Mouse (Mus musculus): ENCODE results near the gene Gnaz. TPM values are rescaled to one million over a fixed set of nuclear protein-coding genes. Genes with fewer than 3 reads are reported as not detected.

The Gnaz gene
- 2.4 and 3.8 TPM in 2 replicates for polyA plus RNA-seq (2015; fragmentation: Nextera tagmentation; extraction: Ambion mirVana)

DNA sequence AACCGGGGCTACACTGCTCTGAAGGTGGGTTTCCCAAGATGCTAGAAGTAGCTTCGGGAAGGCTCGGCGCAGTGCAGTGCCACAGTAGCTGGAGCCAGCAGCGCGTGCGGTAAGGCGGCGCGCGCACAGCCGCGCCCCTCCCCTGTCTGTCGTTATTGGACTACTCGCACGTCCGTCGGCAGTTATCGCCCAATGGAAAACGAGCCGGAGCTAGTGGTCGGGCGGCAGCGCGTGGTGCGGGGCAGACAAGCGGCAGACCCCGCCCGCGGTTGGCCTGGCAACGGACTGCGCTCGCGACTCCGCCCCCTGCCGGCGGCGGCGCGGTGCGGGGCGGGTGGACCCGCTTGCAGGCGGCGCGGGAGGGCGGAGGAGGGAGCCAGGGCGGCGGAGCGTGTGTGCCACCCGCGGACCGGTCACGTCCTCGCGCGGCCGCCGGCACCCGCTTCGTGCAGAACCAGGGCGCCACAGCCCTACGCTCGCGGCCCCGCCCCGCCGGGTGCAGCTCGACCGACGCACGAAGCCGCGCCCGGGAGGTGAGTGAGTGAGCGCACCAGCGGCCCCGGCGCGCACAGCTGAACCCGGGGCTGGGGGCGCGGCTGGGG is at the start of gene Gnaz:
Gnaz (plus strand) TSS at position 328 of the 602 bp plus-strand sequence.
- no peaks in the 10 kb centered on the region for H3K36me3 ChIP-seq
- peak within 1 kb of the TSS; percentile 68 for H3K4me3 ChIP-seq
- WGBS, result under 1% methylated on average over 34 of the region's 83 CpGs
- peaks cover 33% of the 10 kb centered on the region for H3K27me3 ChIP-seq
- H3K9ac ChIP-seq, result peak within 1 kb of the TSS; percentile 67
- ATAC-seq (ENCODE audit: low FRiP score, low read depth), result peak; percentile 98
- no peak within 1 kb of the TSS for H3K27ac ChIP-seq
- H3K4me1 ChIP-seq, result peaks cover 16% of the 10 kb centered on the region
- H3K4me2 ChIP-seq (replicated peaks), result peak within 1 kb of the TSS; percentile 94
- no peaks in the 10 kb centered on the region for H3K9me3 ChIP-seq

GRCm38 (mm10) chr10:74919277-74919676 is 47.7 kb upstream of the Gnaz start:
- 0 out of 2 replicates have a peak, but pooled peaks cover 3% of the 10 kb centered on the region for H3K4me1 ChIP-seq
- no peaks in the 10 kb centered on the region for H3K9me3 ChIP-seq
- no peak for ATAC-seq (ENCODE audit: low FRiP score, low read depth)
- no peak overlapping the region for H3K4me3 ChIP-seq
- 27% methylated on average over 5 of the region's 5 CpGs for WGBS
- H3K27me3 ChIP-seq, result no peaks in the 10 kb centered on the region
- no peaks in the 10 kb centered on the region for H3K36me3 ChIP-seq
- H3K9ac ChIP-seq, result no peak overlapping the region
- H3K27ac ChIP-seq, result no peak overlapping the region
- no peak overlapping the region for H3K4me2 ChIP-seq (replicated peaks)

DNA sequence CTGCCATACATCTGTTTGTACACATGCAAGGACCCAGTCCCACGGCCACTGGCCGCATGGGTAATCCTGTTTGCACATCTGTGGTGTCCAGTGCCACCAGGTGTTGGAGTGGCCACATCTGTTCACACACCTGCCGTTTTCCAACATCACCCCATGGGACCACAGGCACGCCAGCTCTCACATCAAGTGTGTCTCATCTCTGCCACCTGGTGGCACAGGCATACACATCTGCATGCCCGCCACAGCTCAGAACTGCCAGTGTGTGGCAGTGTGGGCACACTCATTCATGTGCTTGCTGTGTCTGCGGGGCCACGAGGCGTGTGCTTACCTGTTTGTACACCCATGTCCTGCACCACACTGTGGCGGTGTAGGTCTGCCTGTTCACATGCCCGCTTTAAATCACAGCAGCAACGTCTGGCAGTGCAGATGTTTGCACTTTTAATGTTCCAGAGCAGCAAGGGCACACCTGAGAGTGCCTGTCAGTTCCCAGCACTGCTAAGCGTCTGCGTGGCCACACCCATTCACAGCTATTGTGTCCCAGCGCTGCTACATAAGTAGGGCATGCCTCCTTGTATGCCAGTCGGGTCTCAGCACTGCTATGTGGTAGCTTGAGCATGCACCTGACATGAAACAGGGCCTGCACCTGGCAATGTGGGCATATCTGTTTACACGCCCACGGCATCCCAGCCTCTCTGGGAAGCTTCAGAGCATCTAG is 46.0 kb upstream of the Gnaz start:
- peaks cover 7% of the 10 kb centered on the region; the same call in 1 of the 2 replicates for H3K4me1 ChIP-seq
- H3K9ac ChIP-seq, result no peak overlapping the region
- no peak overlapping the region for H3K4me2 ChIP-seq (replicated peaks)
- no peak for ATAC-seq (ENCODE audit: low FRiP score, low read depth)
- H3K27ac ChIP-seq, result no peak overlapping the region
- no peaks in the 10 kb centered on the region for H3K36me3 ChIP-seq
- H3K4me3 ChIP-seq, result no peak overlapping the region
- H3K27me3 ChIP-seq, result 0 out of 2 replicates have a peak, but pooled peaks cover under 1% of the 10 kb centered on the region
- WGBS, result 37% methylated on average over 17 of the region's 17 CpGs
- H3K9me3 ChIP-seq, result no peaks in the 10 kb centered on the region

GRCm38 (mm10) chr10:74921614-74922013 is 45.4 kb upstream of the Gnaz start:
- Histone ChIP-seq H3K4me2 (replicated peaks) (no peak overlapping the region), H3K4me3 (no peak overlapping the region), H3K9ac (no peak overlapping the region), H3K9me3 (no peaks in the 10 kb centered on the region), H3K27ac (no peak overlapping the region), H3K36me3 (no peaks in the 10 kb centered on the region), H3K27me3 (0 out of 2 replicates have a peak, but pooled peaks cover 3% of the 10 kb centered on the region), H3K4me1 (peaks cover 7% of the 10 kb centered on the region; the same call in 1 of the 2 replicates)
- ATAC-seq (ENCODE audit: low FRiP score, low read depth), result no peak
- WGBS, result 84% methylated on average over 11 of the region's 11 CpGs

- no peak overlapping the region for H3K27ac ChIP-seq
- 0 out of 2 replicates have a peak, but pooled peaks cover 3% of the 10 kb centered on the region for H3K27me3 ChIP-seq
- no peak for ATAC-seq (ENCODE audit: low FRiP score, low read depth)
- H3K36me3 ChIP-seq, result no peaks in the 10 kb centered on the region
- no peak overlapping the region for H3K9ac ChIP-seq
- peaks cover 7% of the 10 kb centered on the region; the same call in 1 of the 2 replicates for H3K4me1 ChIP-seq
- H3K4me2 ChIP-seq (replicated peaks), result no peak overlapping the region
- no peak overlapping the region for H3K4me3 ChIP-seq
- 69% methylated on average over 6 of the region's 6 CpGs for WGBS
- H3K9me3 ChIP-seq, result no peaks in the 10 kb centered on the region
Observed at GRCm38 (mm10) chr10:74922763-74923162, 44.2 kb upstream of the Gnaz start.

GRCm38 (mm10) chr10:74924274-74924673 is 42.7 kb upstream of the Gnaz start:
- Histone ChIP-seq H3K9ac (no peak overlapping the region), H3K27ac (no peak overlapping the region), H3K4me2 (replicated peaks) (no peak overlapping the region), H3K27me3 (0 out of 2 replicates have a peak, but pooled peaks cover 3% of the 10 kb centered on the region), H3K36me3 (no peaks in the 10 kb centered on the region), H3K4me1 (peaks cover 5% of the 10 kb centered on the region; the same call in 1 of the 2 replicates), H3K4me3 (no peak overlapping the region), H3K9me3 (no peaks in the 10 kb centered on the region)
- ATAC-seq (ENCODE audit: low FRiP score, low read depth), result no peak
- WGBS, result 89% methylated on average over 14 of the region's 14 CpGs

GRCm38 (mm10) chr10:74925324-74925723 is 41.7 kb upstream of the Gnaz start:
- H3K9ac ChIP-seq, result no peak overlapping the region
- 0 out of 2 replicates have a peak, but pooled peaks cover 3% of the 10 kb centered on the region for H3K27me3 ChIP-seq
- peak overlapping the region; percentile 56 for H3K4me2 ChIP-seq (replicated peaks)
- H3K4me3 ChIP-seq, result peak overlapping the region; percentile 22; the same call in 1 of the 2 replicates
- H3K9me3 ChIP-seq, result no peaks in the 10 kb centered on the region
- H3K4me1 ChIP-seq, result peaks cover 4% of the 10 kb centered on the region; the same call in 1 of the 2 replicates
- no peak for ATAC-seq (ENCODE audit: low FRiP score, low read depth)
- no peak overlapping the region for H3K27ac ChIP-seq
- WGBS, result 19% methylated on average over 21 of the region's 21 CpGs
- H3K36me3 ChIP-seq, result no peaks in the 10 kb centered on the region

- Histone ChIP-seq H3K27ac (no peak overlapping the region), H3K9me3 (no peaks in the 10 kb centered on the region), H3K4me3 (no peak overlapping the region), H3K27me3 (0 out of 2 replicates have a peak, but pooled peaks cover 3% of the 10 kb centered on the region), H3K4me2 (replicated peaks) (no peak overlapping the region), H3K9ac (no peak overlapping the region), H3K4me1 (peaks cover 4% of the 10 kb centered on the region; the same call in 1 of the 2 replicates), H3K36me3 (no peaks in the 10 kb centered on the region)
- WGBS, result 80% methylated on average over 7 of the region's 7 CpGs
- ATAC-seq (ENCODE audit: low FRiP score, low read depth), result no peak
Observed at GRCm38 (mm10) chr10:74928276-74928675, 38.7 kb upstream of the Gnaz start.

GRCm38 (mm10) chr10:74929578-74929977 is 37.4 kb upstream of the Gnaz start:
- Histone ChIP-seq H3K9me3 (no peaks in the 10 kb centered on the region), H3K9ac (no peak overlapping the region), H3K36me3 (no peaks in the 10 kb centered on the region), H3K4me2 (replicated peaks) (no peak overlapping the region), H3K4me3 (no peak overlapping the region), H3K27ac (no peak overlapping the region), H3K4me1 (peaks cover 4% of the 10 kb centered on the region; the same call in 1 of the 2 replicates), H3K27me3 (0 out of 2 replicates have a peak, but pooled peaks cover 3% of the 10 kb centered on the region)
- ATAC-seq (ENCODE audit: low FRiP score, low read depth), result no peak
- WGBS, result 68% methylated on average over 6 of the region's 6 CpGs

GRCm38 (mm10) chr10:74930541-74930940 is 36.4 kb upstream of the Gnaz start:
- Histone ChIP-seq H3K27ac (no peak overlapping the region), H3K4me3 (no peak overlapping the region), H3K4me1 (0 out of 2 replicates have a peak, but pooled peaks cover under 1% of the 10 kb centered on the region), H3K36me3 (no peaks in the 10 kb centered on the region), H3K9ac (no peak overlapping the region), H3K9me3 (no peaks in the 10 kb centered on the region), H3K4me2 (replicated peaks) (no peak overlapping the region), H3K27me3 (0 out of 2 replicates have a peak, but pooled peaks cover 3% of the 10 kb centered on the region)
- 73% methylated on average over 3 of the region's 3 CpGs for WGBS
- ATAC-seq (ENCODE audit: low FRiP score, low read depth), result no peak

GRCm38 (mm10) chr10:74931631-74932030 is 35.3 kb upstream of the Gnaz start:
- ATAC-seq (ENCODE audit: low FRiP score, low read depth), result no peak
- H3K4me3 ChIP-seq, result no peak overlapping the region
- WGBS, result 80% methylated on average over 6 of the region's 6 CpGs

DNA sequence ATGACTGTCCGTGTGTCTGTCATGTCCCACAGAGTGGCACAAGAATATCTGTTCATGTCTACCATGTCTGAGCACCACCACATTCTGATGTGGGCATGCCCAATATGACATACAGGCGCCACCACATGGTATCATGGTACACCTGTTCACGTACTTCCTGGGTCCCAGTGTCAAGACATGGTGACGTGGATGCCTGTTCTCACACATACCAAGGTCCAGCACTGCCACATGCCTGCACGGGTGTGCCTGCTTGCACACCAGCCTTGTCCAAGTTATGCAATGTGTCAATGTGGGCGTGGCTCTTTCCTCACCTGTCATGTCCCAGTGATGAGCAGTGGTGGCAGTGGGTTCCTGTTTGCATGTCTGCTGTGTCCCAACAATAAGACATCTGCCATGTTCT is 34.5 kb upstream of the Gnaz start:
- Histone ChIP-seq H3K27ac (no peak overlapping the region), H3K9ac (no peak overlapping the region), H3K27me3 (no peaks in the 10 kb centered on the region), H3K4me1 (no peaks in the 10 kb centered on the region), H3K36me3 (no peaks in the 10 kb centered on the region), H3K4me2 (replicated peaks) (no peak overlapping the region), H3K9me3 (no peaks in the 10 kb centered on the region), H3K4me3 (no peak overlapping the region)
- no peak for ATAC-seq (ENCODE audit: low FRiP score, low read depth)
- WGBS, result 82% methylated on average over 6 of the region's 6 CpGs

More at GRCm38 (mm10) chr10:74931631-74932030, 35.3 kb upstream of the Gnaz start:
- Histone ChIP-seq H3K9me3 (no peaks in the 10 kb centered on the region), H3K27ac (no peak overlapping the region), H3K27me3 (no peaks in the 10 kb centered on the region), H3K4me2 (replicated peaks) (no peak overlapping the region), H3K4me1 (no peaks in the 10 kb centered on the region), H3K9ac (no peak overlapping the region), H3K36me3 (no peaks in the 10 kb centered on the region)

Measured in limb, embryonic 13.5 days (tissue).